Mouse (Mus musculus) myocyte (in vitro differentiated cells): ENCODE data around the gene Irx3. TPM values are rescaled to one million over a fixed set of nuclear protein-coding genes. Genes with fewer than 3 reads are reported as not detected.

Experiments
- H3K27me3 ChIP-seq: one replicate; pipeline ENCODE4 v1.6.1; 2011; ENCODE audit not compliant: control insufficient read depth, insufficient read depth, insufficient read length
- H3K36me3 ChIP-seq: one replicate; pipeline ENCODE4 v1.6.1; 2011; ENCODE audit not compliant: control insufficient read depth, insufficient read depth
- H3K4me2 ChIP-seq: one replicate; pipeline ENCODE4 v1.6.1; 2011; ENCODE audit warnings: low read depth, control low read depth
- H3K4me3 ChIP-seq: one replicate; pipeline ENCODE4 v1.5.1; 2011; ENCODE audit warnings: mild to moderate bottlenecking, control low read depth, moderate library complexity
- H3K79me2 ChIP-seq: one replicate; pipeline ENCODE4 v1.6.1; 2011; ENCODE audit not compliant: control insufficient read depth, insufficient read depth
- H3ac ChIP-seq: one replicate; pipeline ENCODE4 v1.6.1; 2011; ENCODE audit not compliant: control insufficient read depth, insufficient read length
- CEBPB ChIP-seq: IDR thresholded peaks from 2 replicates; pipeline ENCODE4 v1.6.1; 2011; ENCODE audit warnings: mild to moderate bottlenecking, moderate library complexity; ENCODE audit not compliant: poor library complexity, insufficient read depth, severe bottlenecking
- E2F4 ChIP-seq: IDR thresholded peaks from one replicate; pipeline ENCODE4 v1.6.1; 2011; ENCODE audit warnings: mild to moderate bottlenecking, control low read depth, moderate library complexity; ENCODE audit not compliant: insufficient read depth
- MAX ChIP-seq: IDR thresholded peaks from one replicate; pipeline ENCODE4 v1.6.1; 2011; ENCODE audit warnings: low read depth, mild to moderate bottlenecking, control low read depth
- MYOD1 ChIP-seq, 3 experiments: IDR thresholded peaks; one replicate each; pipeline ENCODE4 v1.6.1; 2011; ENCODE audit warnings: control low read depth in 2 of 3, low read depth in 2 of 3, mild to moderate bottlenecking in 2 of 3, moderate library complexity in 1 of 3; ENCODE audit not compliant: insufficient read length in 2 of 3, control insufficient read depth in 1 of 3
- MYOG ChIP-seq, 3 experiments: IDR thresholded peaks; one replicate each; pipeline ENCODE4 v1.6.1; 2011; ENCODE audit warnings: control low read depth in 2 of 3, low read depth in 2 of 3, mild to moderate bottlenecking in 2 of 3; ENCODE audit not compliant: insufficient read length in 2 of 3, control insufficient read depth in 1 of 3, insufficient read depth in 1 of 3
- POLR2A ChIP-seq: IDR thresholded peaks from one replicate; pipeline ENCODE4 v1.6.1; 2011; ENCODE audit warnings: low read depth, mild to moderate bottlenecking, control low read depth, moderate library complexity; ENCODE audit not compliant: insufficient read length
- POLR2AphosphoS2 ChIP-seq: IDR thresholded peaks from one replicate; pipeline ENCODE4 v1.6.1; 2011; ENCODE audit warnings: low read depth, control low read depth; ENCODE audit not compliant: insufficient read length
- REST ChIP-seq: IDR thresholded peaks from one replicate; pipeline ENCODE4 v1.6.1; 2011; ENCODE audit warnings: mild to moderate bottlenecking, control low read depth, moderate library complexity; ENCODE audit not compliant: insufficient read depth, insufficient read length
- SRF ChIP-seq: IDR thresholded peaks from one replicate; pipeline ENCODE4 v1.6.1; 2011; ENCODE audit warnings: low read depth; ENCODE audit not compliant: control insufficient read depth, insufficient read length
- TCF12 ChIP-seq: IDR thresholded peaks from one replicate; pipeline ENCODE4 v1.6.1; 2011; ENCODE audit warnings: mild to moderate bottlenecking, control low read depth; ENCODE audit not compliant: poor library complexity, insufficient read depth, severe bottlenecking
- TCF3 ChIP-seq: IDR thresholded peaks from one replicate; pipeline ENCODE4 v1.6.1; 2011; ENCODE audit warnings: low read depth, control low read depth; ENCODE audit not compliant: insufficient read length
- USF1 ChIP-seq: IDR thresholded peaks from one replicate; pipeline ENCODE4 v1.6.1; 2011; ENCODE audit warnings: low read depth, mild to moderate bottlenecking, control low read depth, moderate library complexity
- polyA plus RNA-seq: library from polyadenylated mRNA; unstranded; fragments of >200 nt; fragmentation: generic; extraction: Trizol; gene quantifications from one replicate; pipeline ENCODE4 v1.2.1, GENCODE M21; 2012; ENCODE audit warnings: missing spikeins

Irx3 gene
- polyA plus RNA-seq, 1 experiment: 26.4 TPM

- Histone ChIP-seq H3K36me3 (no peaks in the 10 kb centered on the region), H3ac (no peak overlapping the region), H3K79me2 (no peaks in the 10 kb centered on the region), H3K4me2 (no peak overlapping the region), H3K4me3 (no peak overlapping the region), H3K27me3 (no peaks in the 10 kb centered on the region)
- TF ChIP-seq CEBPB (no peak), MAX (no peak), POLR2AphosphoS2 (no peak), TCF12 (no peak), POLR2A (no peak), SRF (no peak), MYOG (IDR thresholded peaks at IDR 0.05; ENCODE audit: control insufficient read depth in 1 of 3, insufficient read depth in 1 of 3, insufficient read length in 2 of 3, low read depth in 2 of 3) (no peak), E2F4 (no peak), TCF3 (no peak), USF1 (no peak), MYOD1 (IDR thresholded peaks at IDR 0.05; ENCODE audit: control insufficient read depth in 1 of 3, insufficient read length in 2 of 3, low read depth in 2 of 3) (no peak), REST (no peak)
Measured at GRCm38 (mm10) chr8:91806720-91807241, 4.9 kb upstream of the Irx3 start.

- TF ChIP-seq E2F4 (no peak), MAX (no peak), POLR2AphosphoS2 (no peak), USF1 (no peak), MYOD1 (IDR thresholded peaks at IDR 0.05; ENCODE audit: control insufficient read depth in 1 of 3, insufficient read length in 2 of 3, low read depth in 2 of 3) (no peak), CEBPB (no peak), POLR2A (no peak), TCF12 (no peak), REST (no peak), SRF (no peak), MYOG (IDR thresholded peaks at IDR 0.05; ENCODE audit: control insufficient read depth in 1 of 3, insufficient read depth in 1 of 3, insufficient read length in 2 of 3, low read depth in 2 of 3) (no peak), TCF3 (no peak)
- H3K36me3 ChIP-seq: no peaks in the 10 kb centered on the region
- H3K4me3 ChIP-seq: no peak overlapping the region
- H3K79me2 ChIP-seq: no peaks in the 10 kb centered on the region
- no peaks in the 10 kb centered on the region for H3K27me3 ChIP-seq
- H3ac ChIP-seq: no peak overlapping the region
- no peak overlapping the region for H3K4me2 ChIP-seq
Measured at GRCm38 (mm10) chr8:91806084-91806719, 4.3 kb upstream of the Irx3 start.

GRCm38 (mm10) chr8:91805254-91805671 is 3.4 kb upstream of the Irx3 start:
- Histone ChIP-seq H3K4me2 (no peak overlapping the region), H3ac (no peak overlapping the region), H3K36me3 (no peaks in the 10 kb centered on the region), H3K79me2 (peaks cover 5% of the 10 kb centered on the region), H3K27me3 (no peaks in the 10 kb centered on the region), H3K4me3 (no peak overlapping the region)
- TF ChIP-seq E2F4: no peak
- TF ChIP-seq TCF3: no peak
- no peak for TF ChIP-seq TCF12
- TF ChIP-seq MYOD1 (IDR thresholded peaks at IDR 0.05; ENCODE audit: control insufficient read depth in 1 of 3, insufficient read length in 2 of 3, low read depth in 2 of 3): no peak
- TF ChIP-seq SRF: no peak
- no peak for TF ChIP-seq POLR2AphosphoS2
- no peak for TF ChIP-seq USF1
- no peak for TF ChIP-seq POLR2A
- no peak for TF ChIP-seq CEBPB
- no peak for TF ChIP-seq REST
- no peak for TF ChIP-seq MAX
- no peak for TF ChIP-seq MYOG (IDR thresholded peaks at IDR 0.05; ENCODE audit: control insufficient read depth in 1 of 3, insufficient read depth in 1 of 3, insufficient read length in 2 of 3, low read depth in 2 of 3)

- no peak for TF ChIP-seq REST
- TF ChIP-seq TCF12: no peak
- TF ChIP-seq MAX: no peak
- no peak for TF ChIP-seq MYOD1 (IDR thresholded peaks at IDR 0.05; ENCODE audit: control insufficient read depth in 1 of 3, insufficient read length in 2 of 3, low read depth in 2 of 3)
- TF ChIP-seq POLR2A: no peak
- H3K4me2 ChIP-seq: no peak overlapping the region
- H3K36me3 ChIP-seq: no peaks in the 10 kb centered on the region
- no peaks in the 10 kb centered on the region for H3K27me3 ChIP-seq
- no peak overlapping the region for H3ac ChIP-seq
- peaks cover 10% of the 10 kb centered on the region for H3K79me2 ChIP-seq
- no peak overlapping the region for H3K4me3 ChIP-seq
Measured at GRCm38 (mm10) chr8:91804403-91805253, 2.8 kb upstream of the Irx3 start.
